Comparison of ENCODE assay signal across 28 mouse cellular contexts in genomic region chr4:98486475-98486874, GRCm38 (mm10).
DNase-seq lines count a peak whose midpoint lies in the region; ATAC-seq and TF ChIP-seq lines count a peak whose summit lies in the region.
"Had no signal": no experiment of that assay in that cellular context is flagged by ENCODE, and none has a peak within 500 bp of the region (broad histone marks: within the 10 kb centered on the region; RNA-seq: fewer than 3 reads in every experiment).

No protein-coding gene starts in this region.

- H3K4me2 ChIP-seq in kidney, postnatal 0 days (ENCODE audit: low read length) = no peak overlapping the region
- no peak overlapping the region for H3K4me2 ChIP-seq in liver, embryonic 11.5 days
- no peak overlapping the region for H3K4me2 ChIP-seq in liver, embryonic 16.5 days (ENCODE audit: low read depth, low read length)
- H3K4me2 ChIP-seq in stomach, postnatal 0 days (replicated peaks; ENCODE audit: low read depth) = no peak overlapping the region
- H3K4me2 ChIP-seq: embryonic facial prominence, embryonic 13.5 days; hindbrain, embryonic 15.5 days; lung, embryonic 15.5 days; neural tube, embryonic 12.5 days had no signal

- WGBS in kidney, postnatal 0 days = 50% methylated on average over 3 of the region's 3 CpGs
- WGBS in liver, embryonic 11.5 days = 44% methylated on average over 3 of the region's 3 CpGs
- WGBS in liver, embryonic 16.5 days (ENCODE audit: insufficient replicate concordance) = 26% methylated on average over 3 of the region's 3 CpGs
- 41% methylated on average over 3 of the region's 3 CpGs for WGBS in stomach, postnatal 0 days
- WGBS in lung, adult 2 months = 64% methylated on average over 3 of the region's 3 CpGs

- no peaks in the 10 kb centered on the region for H3K4me1 ChIP-seq in kidney, postnatal 0 days (replicated peaks; ENCODE audit: insufficient read depth, low read length)
- no peaks in the 10 kb centered on the region for H3K4me1 ChIP-seq in liver, embryonic 11.5 days (replicated peaks; ENCODE audit: control insufficient read depth, insufficient read depth, low read length)
- no peaks in the 10 kb centered on the region for H3K4me1 ChIP-seq in liver, embryonic 16.5 days (ENCODE audit: control insufficient read depth, low read depth, low read length)
- H3K4me1 ChIP-seq in stomach, postnatal 0 days (replicated peaks; ENCODE audit: control insufficient read depth, insufficient read depth) = no peaks in the 10 kb centered on the region
- no peaks in the 10 kb centered on the region for H3K4me1 ChIP-seq in lung, adult 2 months (ENCODE audit: control insufficient read depth, insufficient read depth, low read length)
- H3K4me1 ChIP-seq: embryonic facial prominence, embryonic 13.5 days; hindbrain, embryonic 10.5 days; hindbrain, embryonic 15.5 days; lung, embryonic 15.5 days; megakaryocyte, embryonic 14.5 days; neural tube, embryonic 12.5 days had no signal

- no peak overlapping the region for H3K9ac ChIP-seq in kidney, postnatal 0 days (ENCODE audit: low read depth, low read length)
- no peak overlapping the region for H3K9ac ChIP-seq in liver, embryonic 11.5 days (ENCODE audit: low read depth, low read length)
- no peak overlapping the region for H3K9ac ChIP-seq in liver, embryonic 16.5 days (ENCODE audit: low read depth, low read length)
- no peak overlapping the region for H3K9ac ChIP-seq in stomach, postnatal 0 days (ENCODE audit: low read length)
- H3K9ac ChIP-seq: embryonic facial prominence, embryonic 13.5 days; forebrain, postnatal 0 days; hindbrain, embryonic 15.5 days; lung, embryonic 15.5 days; neural tube, embryonic 12.5 days had no signal

- H3K9me3 ChIP-seq in kidney, postnatal 0 days (replicated peaks; ENCODE audit: low read length) = no peaks in the 10 kb centered on the region
- no peaks in the 10 kb centered on the region for H3K9me3 ChIP-seq in liver, embryonic 11.5 days (ENCODE audit: control insufficient read depth, low read length)
- H3K9me3 ChIP-seq in liver, embryonic 16.5 days (replicated peaks; ENCODE audit: control insufficient read depth, low read length) = no peaks in the 10 kb centered on the region
- no peaks in the 10 kb centered on the region for H3K9me3 ChIP-seq in stomach, postnatal 0 days (ENCODE audit: control insufficient read depth, low read length)
- H3K9me3 ChIP-seq: embryonic facial prominence, embryonic 13.5 days; hindbrain, embryonic 10.5 days; hindbrain, embryonic 15.5 days; lung, embryonic 15.5 days; megakaryocyte, embryonic 14.5 days; neural tube, embryonic 12.5 days had no signal

- TF ChIP-seq EP300 in stomach, postnatal 0 days (optimal IDR thresholded peaks at IDR 0.05) = no peak

- TF ChIP-seq POLR2A in lung, adult 2 months (IDR thresholded peaks at IDR 0.05; ENCODE audit: borderline replicate concordance, extremely low read depth, low read depth, low read length) = no peak

- H3K27me3 ChIP-seq in kidney, postnatal 0 days (ENCODE audit: insufficient read depth, low read length) = no peaks in the 10 kb centered on the region
- H3K27me3 ChIP-seq in liver, embryonic 11.5 days (replicated peaks; ENCODE audit: control insufficient read depth, insufficient read depth, low read length) = no peaks in the 10 kb centered on the region
- no peaks in the 10 kb centered on the region for H3K27me3 ChIP-seq in liver, embryonic 16.5 days (ENCODE audit: control insufficient read depth, insufficient read depth, low read depth, low read length)
- no peaks in the 10 kb centered on the region for H3K27me3 ChIP-seq in stomach, postnatal 0 days (ENCODE audit: control insufficient read depth, insufficient read depth, low read length)
- H3K27me3 ChIP-seq: embryonic facial prominence, embryonic 13.5 days; hindbrain, embryonic 15.5 days; lung, embryonic 15.5 days; megakaryocyte, embryonic 14.5 days; neural tube, embryonic 12.5 days had no signal

- peak; percentile 12; the same call in 1 of the 2 replicates for TF ChIP-seq CTCF in kidney, postnatal 0 days (IDR thresholded peaks at IDR 0.05; ENCODE audit: low read depth)
- no peak for TF ChIP-seq CTCF in stomach, postnatal 0 days (IDR thresholded peaks at IDR 0.05; ENCODE audit: low read depth)
- TF ChIP-seq CTCF in lung, adult 2 months (IDR thresholded peaks at IDR 0.05; ENCODE audit: insufficient read depth, low read length) = no peak

- DNase-seq in kidney, postnatal 0 days (ENCODE audit: low spot score) = no peak
- DNase-seq in kidney, postnatal 4 days = no peak
- DNase-seq in MEL-GATA-1-ER (ENCODE audit: extremely low read depth, low read depth) = peak; percentile 6
- DNase-seq in liver, embryonic 11.5 days (ENCODE audit: low spot score) = no peak
- DNase-seq in stomach, postnatal 0 days (ENCODE audit: low spot score) = no peak
- DNase-seq in lung, adult 2 months = no peak
- no peak for DNase-seq in natural killer cell, adult 2 months (ENCODE audit: low spot score in 2 of 2)
- DNase-seq: adrenal gland, adult 8-10 months; cerebellum, adult 11-12 months; cerebellum, postnatal 10 days; forebrain, postnatal 0 days; heart, postnatal 14 days; kidney, adult 11 months; kidney, postnatal 25 days; layer of hippocampus, postnatal 36 days; left cerebral cortex, postnatal 4 days; midbrain, embryonic 14.5 days; right cerebral cortex, postnatal 14 days had no signal

- H3K36me3 ChIP-seq in kidney, postnatal 0 days (ENCODE audit: insufficient read depth, low read length) = no peaks in the 10 kb centered on the region
- H3K36me3 ChIP-seq in liver, embryonic 11.5 days (ENCODE audit: control insufficient read depth, insufficient read depth, low read length) = no peaks in the 10 kb centered on the region
- no peaks in the 10 kb centered on the region for H3K36me3 ChIP-seq in liver, embryonic 16.5 days (ENCODE audit: control insufficient read depth, insufficient read depth)
- H3K36me3 ChIP-seq in stomach, postnatal 0 days (ENCODE audit: control insufficient read depth, insufficient read depth, low read length) = no peaks in the 10 kb centered on the region
- H3K36me3 ChIP-seq: embryonic facial prominence, embryonic 13.5 days; G1E; hindbrain, embryonic 10.5 days; hindbrain, embryonic 15.5 days; neural tube, embryonic 12.5 days had no signal

- no peak overlapping the region for H3K27ac ChIP-seq in kidney, postnatal 0 days
- H3K27ac ChIP-seq in liver, embryonic 11.5 days (ENCODE audit: low read depth, low read length) = no peak overlapping the region
- no peak overlapping the region for H3K27ac ChIP-seq in liver, embryonic 16.5 days (ENCODE audit: low read length)
- no peak overlapping the region for H3K27ac ChIP-seq in stomach, postnatal 0 days (replicated peaks)
- H3K27ac ChIP-seq: embryonic facial prominence, embryonic 13.5 days; hindbrain, embryonic 10.5 days; hindbrain, embryonic 15.5 days; lung, embryonic 15.5 days; neural tube, embryonic 12.5 days had no signal

- ATAC-seq in kidney, postnatal 0 days (replicated peaks; ENCODE audit: low FRiP score, low read depth) = no peak
- peak; percentile 88 for ATAC-seq in liver, embryonic 11.5 days (replicated peaks; ENCODE audit: low FRiP score)
- ATAC-seq in liver, embryonic 16.5 days (ENCODE audit: low read depth) = peak; percentile 66; the same call in 1 of the 2 replicates
- no peak for ATAC-seq in stomach, postnatal 0 days (ENCODE audit: low FRiP score, low TSS enrichment)
- ATAC-seq: activated CD4-positive, CD25-positive, alpha-beta regulatory T cell, adult 4 months; forebrain, postnatal 0 days; inflammation-experienced regulatory T-cells, adult 6 months had no signal

- H3K4me3 ChIP-seq in kidney, postnatal 0 days (replicated peaks; ENCODE audit: low read depth, low read length) = no peak overlapping the region
- H3K4me3 ChIP-seq in liver, embryonic 11.5 days (ENCODE audit: low read depth, low read length) = no peak overlapping the region
- no peak overlapping the region for H3K4me3 ChIP-seq in liver, embryonic 16.5 days (ENCODE audit: low read depth, low read length)
- no peak overlapping the region for H3K4me3 ChIP-seq in stomach, postnatal 0 days (ENCODE audit: low read depth, low read length)
- no peak overlapping the region for H3K4me3 ChIP-seq in lung, adult 2 months (replicated peaks; ENCODE audit: extremely low read depth, low read depth, low read length)
- H3K4me3 ChIP-seq: embryonic facial prominence, embryonic 13.5 days; hindbrain, embryonic 10.5 days; hindbrain, embryonic 15.5 days; lung, embryonic 15.5 days; megakaryocyte, embryonic 14.5 days; neural tube, embryonic 12.5 days had no signal

Comparison
In these comparisons a context has a peak if more than half of its experiments do, and no peak if none do; other contexts are left out.
1. ATAC-seq: peak in liver, embryonic 11.5 days (single experiment) and liver, embryonic 16.5 days (single experiment); none in kidney, postnatal 0 days (single experiment) and stomach, postnatal 0 days (single experiment).